Mouse (Mus musculus): ENCODE results near the gene Ppip5k2. TPM values are rescaled to one million over a fixed set of nuclear protein-coding genes. Genes with fewer than 3 reads are reported as not detected.

The Ppip5k2 gene
- polyA plus RNA-seq, 1 experiment from 2014 or later: 24.0 TPM

- DNase-seq (ENCODE audit: low spot score) (no peak), ATAC-seq (ENCODE audit: low read depth) (no peak)
- Histone ChIP-seq H3K27ac (replicated peaks; ENCODE audit: low read depth, low read length) (no peak overlapping the region), H3K4me2 (ENCODE audit: low read depth, low read length) (no peak overlapping the region), H3K9ac (ENCODE audit: low read depth, low read length) (no peak overlapping the region), H3K4me1 (ENCODE audit: control insufficient read depth, insufficient read depth, low read length) (no peaks in the 10 kb centered on the region), H3K36me3 (ENCODE audit: control insufficient read depth, insufficient read depth, low read length) (0 out of 2 replicates have a peak, but pooled peaks cover 5% of the 10 kb centered on the region), H3K4me3 (ENCODE audit: low read depth, low read length) (no peak overlapping the region), H3K9me3 (ENCODE audit: control insufficient read depth, low read length) (no peaks in the 10 kb centered on the region), H3K27me3 (replicated peaks; ENCODE audit: control insufficient read depth, insufficient read depth, low read length) (no peaks in the 10 kb centered on the region)
- 90% methylated on average over 11 of the region's 11 CpGs for WGBS
Observed at GRCm38 (mm10) chr1:97785685-97786393, 15.6 kb upstream of the Ppip5k2 start.

GRCm38 (mm10) chr1:97784928-97785327 is 14.7 kb upstream of the Ppip5k2 start:
- WGBS: 77% methylated on average over 7 of the region's 7 CpGs
- Histone ChIP-seq H3K36me3 (ENCODE audit: control insufficient read depth, insufficient read depth, low read length) (0 out of 2 replicates have a peak, but pooled peaks cover 5% of the 10 kb centered on the region), H3K9ac (ENCODE audit: low read depth, low read length) (no peak overlapping the region), H3K9me3 (ENCODE audit: control insufficient read depth, low read length) (no peaks in the 10 kb centered on the region), H3K27ac (replicated peaks; ENCODE audit: low read depth, low read length) (no peak overlapping the region), H3K4me2 (ENCODE audit: low read depth, low read length) (no peak overlapping the region), H3K27me3 (replicated peaks; ENCODE audit: control insufficient read depth, insufficient read depth, low read length) (no peaks in the 10 kb centered on the region), H3K4me1 (ENCODE audit: control insufficient read depth, insufficient read depth, low read length) (no peaks in the 10 kb centered on the region), H3K4me3 (ENCODE audit: low read depth, low read length) (no peak overlapping the region)
- no peak for ATAC-seq (ENCODE audit: low read depth)
- DNase-seq (ENCODE audit: low spot score): no peak

GRCm38 (mm10) chr1:97781674-97782073 is 11.5 kb upstream of the Ppip5k2 start:
- 0 out of 2 replicates have a peak, but pooled peaks cover 8% of the 10 kb centered on the region for H3K36me3 ChIP-seq (ENCODE audit: control insufficient read depth, insufficient read depth, low read length)
- H3K27me3 ChIP-seq (replicated peaks; ENCODE audit: control insufficient read depth, insufficient read depth, low read length): no peaks in the 10 kb centered on the region
- no peak for ATAC-seq (ENCODE audit: low read depth)
- H3K9me3 ChIP-seq (ENCODE audit: control insufficient read depth, low read length): no peaks in the 10 kb centered on the region
- WGBS: 94% methylated on average over 7 of the region's 7 CpGs
- no peak overlapping the region for H3K4me3 ChIP-seq (ENCODE audit: low read depth, low read length)
- no peaks in the 10 kb centered on the region for H3K4me1 ChIP-seq (ENCODE audit: control insufficient read depth, insufficient read depth, low read length)
- H3K27ac ChIP-seq (replicated peaks; ENCODE audit: low read depth, low read length): no peak overlapping the region
- no peak for DNase-seq (ENCODE audit: low spot score)
- H3K4me2 ChIP-seq (ENCODE audit: low read depth, low read length): no peak overlapping the region
- H3K9ac ChIP-seq (ENCODE audit: low read depth, low read length): no peak overlapping the region

- Histone ChIP-seq H3K9ac (ENCODE audit: low read depth, low read length) (no peak overlapping the region), H3K4me1 (ENCODE audit: control insufficient read depth, insufficient read depth, low read length) (no peaks in the 10 kb centered on the region), H3K36me3 (ENCODE audit: control insufficient read depth, insufficient read depth, low read length) (peaks cover 14% of the 10 kb centered on the region; the same call in 1 of the 2 replicates), H3K9me3 (ENCODE audit: control insufficient read depth, low read length) (no peaks in the 10 kb centered on the region), H3K27ac (replicated peaks; ENCODE audit: low read depth, low read length) (no peak overlapping the region), H3K27me3 (replicated peaks; ENCODE audit: control insufficient read depth, insufficient read depth, low read length) (no peaks in the 10 kb centered on the region), H3K4me3 (ENCODE audit: low read depth, low read length) (no peak overlapping the region), H3K4me2 (ENCODE audit: low read depth, low read length) (no peak overlapping the region)
- 94% methylated on average over 2 of the region's 2 CpGs for WGBS
- ATAC-seq (ENCODE audit: low read depth) (no peak), DNase-seq (ENCODE audit: low spot score) (no peak)
Observed at GRCm38 (mm10) chr1:97773973-97774372, 3.8 kb upstream of the Ppip5k2 start.

GRCm38 (mm10) chr1:97773362-97773761 is 3.2 kb upstream of the Ppip5k2 start:
- no peak overlapping the region for H3K4me3 ChIP-seq (ENCODE audit: low read depth, low read length)
- WGBS: 90% methylated on average over 6 of the region's 6 CpGs
- peaks cover 5% of the 10 kb centered on the region for H3K4me1 ChIP-seq (ENCODE audit: control insufficient read depth, insufficient read depth, low read length)
- H3K27me3 ChIP-seq (replicated peaks; ENCODE audit: control insufficient read depth, insufficient read depth, low read length): no peaks in the 10 kb centered on the region
- DNase-seq (ENCODE audit: low spot score): no peak
- no peak for ATAC-seq (ENCODE audit: low read depth)
- no peak overlapping the region for H3K27ac ChIP-seq (replicated peaks; ENCODE audit: low read depth, low read length)
- no peak overlapping the region for H3K4me2 ChIP-seq (ENCODE audit: low read depth, low read length)
- H3K9ac ChIP-seq (ENCODE audit: low read depth, low read length): no peak overlapping the region
- H3K36me3 ChIP-seq (ENCODE audit: control insufficient read depth, insufficient read depth, low read length): peaks cover 14% of the 10 kb centered on the region; the same call in 1 of the 2 replicates
- H3K9me3 ChIP-seq (ENCODE audit: control insufficient read depth, low read length): no peaks in the 10 kb centered on the region

GRCm38 (mm10) chr1:97771727-97772126 is 1.5 kb upstream of the Ppip5k2 start:
- H3K27ac ChIP-seq (replicated peaks; ENCODE audit: low read depth, low read length): no peak overlapping the region
- no peaks in the 10 kb centered on the region for H3K27me3 ChIP-seq (replicated peaks; ENCODE audit: control insufficient read depth, insufficient read depth, low read length)
- H3K4me3 ChIP-seq (ENCODE audit: low read depth, low read length): no peak overlapping the region
- no peaks in the 10 kb centered on the region for H3K9me3 ChIP-seq (ENCODE audit: control insufficient read depth, low read length)
- H3K9ac ChIP-seq (ENCODE audit: low read depth, low read length): no peak overlapping the region
- no peak overlapping the region for H3K4me2 ChIP-seq (ENCODE audit: low read depth, low read length)
- ATAC-seq (ENCODE audit: low read depth) (no peak), DNase-seq (ENCODE audit: low spot score) (no peak)
- WGBS: 92% methylated on average over 5 of the region's 5 CpGs
- H3K36me3 ChIP-seq (ENCODE audit: control insufficient read depth, insufficient read depth, low read length): peaks cover 11% of the 10 kb centered on the region; the same call in 1 of the 2 replicates
- peaks cover 9% of the 10 kb centered on the region for H3K4me1 ChIP-seq (ENCODE audit: control insufficient read depth, insufficient read depth, low read length)

- H3K36me3 ChIP-seq (ENCODE audit: control insufficient read depth, insufficient read depth, low read length): peaks cover 9% of the 10 kb centered on the region; the same call in 1 of the 2 replicates
- H3K9me3 ChIP-seq (ENCODE audit: control insufficient read depth, low read length): no peaks in the 10 kb centered on the region
- H3K27ac ChIP-seq (replicated peaks; ENCODE audit: low read depth, low read length): no peak overlapping the region
- ATAC-seq (ENCODE audit: low read depth) (no peak), DNase-seq (ENCODE audit: low spot score) (no peak)
- H3K4me1 ChIP-seq (ENCODE audit: control insufficient read depth, insufficient read depth, low read length): peaks cover 9% of the 10 kb centered on the region
- peak overlapping the region; percentile 80 for H3K4me3 ChIP-seq (ENCODE audit: low read depth, low read length)
- peak overlapping the region; percentile 6; the same call in 1 of the 2 replicates for H3K9ac ChIP-seq (ENCODE audit: low read depth, low read length)
- 68% methylated on average over 7 of the region's 7 CpGs for WGBS
- no peaks in the 10 kb centered on the region for H3K27me3 ChIP-seq (replicated peaks; ENCODE audit: control insufficient read depth, insufficient read depth, low read length)
- peak overlapping the region; percentile 77 for H3K4me2 ChIP-seq (ENCODE audit: low read depth, low read length)
Observed at GRCm38 (mm10) chr1:97771118-97771517, 907 bp upstream of the Ppip5k2 start.

GRCm38 (mm10) chr1:97769294-97769903 is 812 bp downstream of the Ppip5k2 start:
- WGBS: under 1% methylated on average over 35 of the region's 40 CpGs
- peak overlapping the region; percentile 73; the same call in 1 of the 2 replicates for H3K27ac ChIP-seq (replicated peaks; ENCODE audit: low read depth, low read length)
- H3K9ac ChIP-seq (ENCODE audit: low read depth, low read length): peak overlapping the region; percentile 86
- peak overlapping the region; percentile 80 for H3K4me3 ChIP-seq (ENCODE audit: low read depth, low read length)
- H3K4me1 ChIP-seq (ENCODE audit: control insufficient read depth, insufficient read depth, low read length): peaks cover 9% of the 10 kb centered on the region
- no peaks in the 10 kb centered on the region for H3K27me3 ChIP-seq (replicated peaks; ENCODE audit: control insufficient read depth, insufficient read depth, low read length)
- H3K9me3 ChIP-seq (ENCODE audit: control insufficient read depth, low read length): no peaks in the 10 kb centered on the region
- peak overlapping the region; percentile 62 for H3K4me2 ChIP-seq (ENCODE audit: low read depth, low read length)
- peak; percentile 51 for ATAC-seq (ENCODE audit: low read depth)
- no peaks in the 10 kb centered on the region for H3K36me3 ChIP-seq (ENCODE audit: control insufficient read depth, insufficient read depth, low read length)
- no peak for DNase-seq (ENCODE audit: low spot score)
